Mouse (Mus musculus): ENCODE measurements around the gene Dhodh.

DNA sequence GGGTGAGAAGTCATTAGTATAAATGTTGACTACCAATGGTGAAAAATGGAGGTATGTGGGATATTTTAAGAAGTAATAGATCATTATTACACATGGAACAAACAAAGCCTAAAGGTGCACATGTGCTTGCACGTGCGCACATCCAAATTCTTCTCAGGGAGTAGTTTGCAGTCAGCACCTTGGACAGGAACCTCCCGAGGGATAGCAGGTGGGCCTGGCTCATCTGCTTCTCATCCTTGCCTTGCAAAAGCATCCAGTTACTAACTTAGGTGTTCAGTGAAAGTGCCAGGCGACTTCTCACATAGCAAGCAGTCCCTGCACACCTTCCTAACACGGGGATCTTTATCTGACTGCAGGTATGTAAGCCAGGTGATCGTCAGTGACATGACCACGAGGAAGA is 31.9 kb upstream of the Dhodh start:
- no peak for TF ChIP-seq CTCF (IDR thresholded peaks at IDR 0.05; ENCODE audit: extremely low read depth, insufficient read depth, insufficient read length, insufficient replicate concordance)
- no peak for TF ChIP-seq POLR2A (IDR thresholded peaks at IDR 0.05; ENCODE audit: low read depth, low read length)

Measured in spleen, adult 2 months (tissue).